Mouse (Mus musculus): ENCODE data around the gene St3gal3. TPM values are rescaled to one million over a fixed set of nuclear protein-coding genes. Genes with fewer than 3 reads are reported as not detected.

Gene St3gal3
- total and polyA plus RNA-seq, 3 experiments = 54.9 to 70.6 (median 55.8) TPM

DNA sequence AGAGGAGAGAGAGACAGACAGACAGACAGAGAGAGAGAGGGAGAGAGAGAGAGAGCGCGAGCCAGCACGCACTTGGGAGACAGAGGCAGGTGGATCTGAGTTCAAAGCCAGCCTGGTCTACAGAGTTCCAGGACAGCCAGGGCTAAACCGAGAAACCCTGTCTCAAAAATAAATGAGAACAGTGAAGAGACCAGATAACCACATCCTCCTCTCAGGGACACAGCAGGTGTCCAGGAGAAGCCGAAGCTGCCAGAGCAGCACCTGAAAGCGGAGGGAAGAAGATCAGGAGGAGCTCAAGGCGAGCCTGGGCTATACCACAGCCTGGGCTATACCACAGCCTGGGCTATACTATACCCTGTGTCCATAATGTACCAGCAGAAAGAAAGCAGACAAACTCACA, 16.1 kb upstream of the St3gal3 start:
- H3K4me3 ChIP-seq = no peak overlapping the region
- H3K36me3 ChIP-seq (ENCODE audit: control insufficient read depth, insufficient read depth, low read length) = 0 out of 2 replicates have a peak, but pooled peaks cover 3% of the 10 kb centered on the region
- TF ChIP-seq CTCF (IDR thresholded peaks at IDR 0.05) (no peak), POLR2A (IDR thresholded peaks at IDR 0.05; ENCODE audit: insufficient read depth, low read depth, low read length) (no peak), EP300 (IDR thresholded peaks at IDR 0.05; ENCODE audit: insufficient read depth, low read depth, low read length) (no peak)

DNA sequence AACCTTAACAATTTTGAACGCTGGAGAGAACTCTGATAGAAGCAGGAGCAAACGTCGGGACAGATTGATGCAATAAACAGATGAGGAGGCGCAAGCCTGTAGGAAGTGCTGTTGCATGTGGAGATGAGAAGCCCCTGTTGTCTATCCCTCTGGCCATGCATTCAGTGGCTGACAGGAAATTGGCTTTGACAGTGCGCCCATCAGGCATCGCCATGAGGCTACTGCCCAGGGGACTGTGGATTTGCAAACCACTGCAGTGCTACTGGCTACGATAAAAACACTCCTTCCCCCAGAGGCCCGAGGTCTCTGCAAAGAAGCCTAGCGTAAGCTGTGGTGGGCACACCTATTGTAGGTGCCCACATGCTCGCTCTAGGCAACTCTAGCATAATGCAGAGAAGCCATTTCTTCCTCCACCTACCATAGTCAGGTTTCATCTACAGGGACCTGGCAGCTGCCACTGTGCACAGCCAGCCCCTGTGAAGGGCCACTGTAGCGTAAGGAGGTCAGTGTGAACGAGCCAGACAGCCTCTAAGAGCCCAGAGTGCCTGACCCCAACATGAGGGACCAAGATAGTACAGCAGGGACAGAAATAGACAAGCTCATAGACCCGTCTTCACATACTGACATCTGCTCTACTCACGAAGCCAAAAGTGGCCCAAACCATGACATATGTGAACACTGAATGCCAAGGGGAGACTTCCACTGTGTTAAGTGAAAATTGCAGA, 15.4 kb upstream of the St3gal3 start:
- Histone ChIP-seq H3K27ac (peak overlapping the region; percentile 38), H3K27me3 (ENCODE audit: control insufficient read depth, insufficient read depth, low read length) (no peaks in the 10 kb centered on the region), H3K9ac (ENCODE audit: low read depth, low read length) (no peak overlapping the region), H3K4me3 (no peak overlapping the region), H3K4me1 (ENCODE audit: control insufficient read depth, insufficient read depth, low read length) (no peaks in the 10 kb centered on the region; the same call in 1 of the 2 replicates), H3K36me3 (ENCODE audit: control insufficient read depth, insufficient read depth, low read length) (0 out of 2 replicates have a peak, but pooled peaks cover 3% of the 10 kb centered on the region), H3K79me2 (replicated peaks; ENCODE audit: control insufficient read depth, insufficient read depth, low read length) (no peaks in the 10 kb centered on the region)
- peak in 1 of 2 experiments; percentile 45 for DNase-seq
- 64% methylated on average over 14 of the region's 14 CpGs for WGBS
- intact Hi-C loops (cut with DNase I) = loop anchor here (5.0 kb wide), 1 partner anchor 142 kb away; the partner anchor contains the start of gene Ptprf
- TF ChIP-seq CTCF (IDR thresholded peaks at IDR 0.05) (no peak), EP300 (IDR thresholded peaks at IDR 0.05; ENCODE audit: insufficient read depth, low read depth, low read length) (no peak), POLR2A (IDR thresholded peaks at IDR 0.05; ENCODE audit: insufficient read depth, low read depth, low read length) (no peak)

More for the DNA sequence above, 16.1 kb upstream of the St3gal3 start:
- WGBS = 90% methylated on average over 7 of the region's 7 CpGs
- Histone ChIP-seq H3K9ac (ENCODE audit: low read depth, low read length) (no peak overlapping the region), H3K27ac (peak overlapping the region; percentile 11), H3K79me2 (replicated peaks; ENCODE audit: control insufficient read depth, insufficient read depth, low read length) (no peaks in the 10 kb centered on the region), H3K27me3 (ENCODE audit: control insufficient read depth, insufficient read depth, low read length) (no peaks in the 10 kb centered on the region), H3K4me1 (ENCODE audit: control insufficient read depth, insufficient read depth, low read length) (no peaks in the 10 kb centered on the region; the same call in 1 of the 2 replicates)
- no peak for DNase-seq
- intact Hi-C loops (cut with DNase I) = no loop called here

DNA sequence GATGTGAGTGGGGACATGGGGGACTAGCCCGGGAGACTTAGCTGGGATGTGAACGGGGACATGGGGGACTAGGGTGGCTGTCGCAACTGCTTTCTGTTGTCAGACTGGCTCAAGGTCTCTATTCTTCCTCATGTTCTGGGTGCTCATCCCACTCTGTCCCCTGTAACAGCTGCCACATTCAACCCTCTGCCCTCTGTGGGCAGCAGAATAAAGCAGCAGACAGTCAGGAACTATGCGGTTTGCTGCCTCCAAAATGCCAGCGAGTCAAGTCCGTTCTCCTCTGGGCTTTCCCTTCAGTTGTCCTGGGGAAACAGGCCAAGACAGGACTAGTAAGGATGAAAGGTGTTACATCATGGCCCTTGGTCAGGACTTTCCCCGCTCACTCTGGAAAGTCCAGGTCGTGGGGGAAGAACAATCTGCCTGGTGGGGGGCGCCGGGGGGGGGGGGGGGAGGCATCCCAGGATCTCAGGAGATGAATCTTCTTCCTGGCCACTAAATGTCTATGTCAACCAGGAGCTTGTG, 14.4 kb upstream of the St3gal3 start:
- DNase-seq = no peak
- H3K79me2 ChIP-seq (replicated peaks; ENCODE audit: control insufficient read depth, insufficient read depth, low read length) = no peaks in the 10 kb centered on the region
- H3K27ac ChIP-seq = no peak overlapping the region
- H3K36me3 ChIP-seq (ENCODE audit: control insufficient read depth, insufficient read depth, low read length) = 0 out of 2 replicates have a peak, but pooled peaks cover 3% of the 10 kb centered on the region
- H3K4me1 ChIP-seq (ENCODE audit: control insufficient read depth, insufficient read depth, low read length) = no peaks in the 10 kb centered on the region; the same call in none of the 2 replicates
- no peak overlapping the region for H3K9ac ChIP-seq (ENCODE audit: low read depth, low read length)
- no peak for TF ChIP-seq CTCF (IDR thresholded peaks at IDR 0.05)
- TF ChIP-seq EP300 (IDR thresholded peaks at IDR 0.05; ENCODE audit: insufficient read depth, low read depth, low read length) = no peak
- WGBS = 73% methylated on average over 9 of the region's 10 CpGs
- no peak overlapping the region for H3K4me3 ChIP-seq
- intact Hi-C loops (cut with DNase I) = loop anchor here (5.0 kb wide), 1 partner anchor 143 kb away; the partner anchor contains the start of gene Ptprf
- no peaks in the 10 kb centered on the region for H3K27me3 ChIP-seq (ENCODE audit: control insufficient read depth, insufficient read depth, low read length)

DNA sequence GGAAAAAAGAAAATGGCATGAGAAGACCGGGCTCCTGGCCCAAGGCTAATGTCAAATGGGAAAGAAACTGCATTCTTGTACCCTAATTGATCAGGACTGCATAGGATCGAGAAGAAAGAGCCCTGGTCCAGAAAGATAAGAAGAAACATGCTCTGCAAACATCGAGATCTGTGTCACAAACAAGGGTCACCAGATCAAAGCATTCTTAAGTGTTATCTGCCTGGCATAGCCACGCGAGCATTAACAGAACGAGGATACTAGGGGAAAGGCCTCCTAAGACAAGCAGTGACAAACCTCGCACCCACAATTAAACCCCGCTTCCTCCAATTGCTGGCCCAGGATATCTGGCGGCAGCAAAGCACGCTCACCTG, 13.6 kb upstream of the St3gal3 start:
- Histone ChIP-seq H3K36me3 (ENCODE audit: control insufficient read depth, insufficient read depth, low read length) (0 out of 2 replicates have a peak, but pooled peaks cover 3% of the 10 kb centered on the region), H3K4me3 (no peak overlapping the region), H3K27me3 (ENCODE audit: control insufficient read depth, insufficient read depth, low read length) (no peaks in the 10 kb centered on the region), H3K9ac (ENCODE audit: low read depth, low read length) (no peak overlapping the region), H3K79me2 (replicated peaks; ENCODE audit: control insufficient read depth, insufficient read depth, low read length) (no peaks in the 10 kb centered on the region), H3K27ac (peak overlapping the region; percentile 67), H3K4me1 (ENCODE audit: control insufficient read depth, insufficient read depth, low read length) (no peaks in the 10 kb centered on the region; the same call in none of the 2 replicates)
- TF ChIP-seq CTCF (IDR thresholded peaks at IDR 0.05) (no peak), EP300 (IDR thresholded peaks at IDR 0.05; ENCODE audit: insufficient read depth, low read depth, low read length) (no peak), POLR2A (IDR thresholded peaks at IDR 0.05; ENCODE audit: insufficient read depth, low read depth, low read length) (no peak)
- WGBS = 58% methylated on average over 10 of the region's 10 CpGs
- intact Hi-C loops (cut with DNase I) = loop anchor here (5.0 kb wide), 1 partner anchor 144 kb away; the partner anchor contains the start of gene Ptprf
- no peak for DNase-seq

DNA sequence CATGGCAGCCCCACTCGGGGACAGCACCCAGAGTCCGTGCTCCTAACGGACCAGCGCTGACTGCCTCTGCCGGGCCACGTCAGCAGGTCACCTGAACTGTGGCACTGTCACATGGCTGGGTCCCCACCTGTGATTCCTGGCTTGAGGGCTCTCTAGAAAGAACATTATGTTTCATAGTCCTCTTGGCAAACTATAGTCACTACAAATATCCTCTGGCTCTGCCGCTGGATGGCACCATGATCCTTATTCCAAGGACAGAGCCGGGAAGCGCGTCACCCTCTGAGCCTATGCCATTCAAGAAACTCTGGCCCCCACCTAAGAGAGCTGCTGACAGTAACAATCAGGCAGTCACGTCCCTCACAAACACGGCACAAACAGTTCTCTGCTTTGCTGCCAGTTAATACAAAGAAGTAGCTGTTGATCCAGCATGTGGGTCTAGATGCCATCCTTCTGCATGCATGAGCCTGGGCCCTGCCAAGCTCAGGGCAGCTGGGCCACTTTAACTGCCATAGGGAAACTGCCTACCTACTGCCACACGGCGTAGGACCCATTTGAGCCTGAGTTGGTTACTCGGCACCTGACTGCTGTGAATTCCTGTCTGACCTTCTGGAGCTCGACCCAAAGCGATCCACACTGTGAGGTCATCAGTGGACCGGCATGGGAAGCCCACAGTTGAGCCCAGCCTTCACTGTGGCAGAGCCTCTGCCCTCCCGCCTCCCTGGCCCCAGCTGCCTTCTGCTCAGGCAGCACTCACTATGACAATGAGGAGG, 13.0 kb upstream of the St3gal3 start:
- Histone ChIP-seq H3K27me3 (ENCODE audit: control insufficient read depth, insufficient read depth, low read length) (no peaks in the 10 kb centered on the region), H3K27ac (peak overlapping the region; percentile 67), H3K79me2 (replicated peaks; ENCODE audit: control insufficient read depth, insufficient read depth, low read length) (no peaks in the 10 kb centered on the region), H3K4me1 (ENCODE audit: control insufficient read depth, insufficient read depth, low read length) (no peaks in the 10 kb centered on the region; the same call in none of the 2 replicates), H3K4me3 (no peak overlapping the region), H3K9ac (ENCODE audit: low read depth, low read length) (no peak overlapping the region), H3K36me3 (ENCODE audit: control insufficient read depth, insufficient read depth, low read length) (0 out of 2 replicates have a peak, but pooled peaks cover 3% of the 10 kb centered on the region)
- TF ChIP-seq CTCF (IDR thresholded peaks at IDR 0.05) (peak; percentile 50), EP300 (IDR thresholded peaks at IDR 0.05; ENCODE audit: insufficient read depth, low read depth, low read length) (no peak; the same call in 1 of the 2 replicates), POLR2A (IDR thresholded peaks at IDR 0.05; ENCODE audit: insufficient read depth, low read depth, low read length) (no peak; the same call in 1 of the 2 replicates)
- peak; percentile 58 to 65 for DNase-seq
- intact Hi-C loops (cut with DNase I) = loop anchor here (5.0 kb wide), 1 partner anchor 145 kb away; the partner anchor contains the start of gene Ptprf
- 68% methylated on average over 19 of the region's 19 CpGs for WGBS
